In the genomic region with DNA sequence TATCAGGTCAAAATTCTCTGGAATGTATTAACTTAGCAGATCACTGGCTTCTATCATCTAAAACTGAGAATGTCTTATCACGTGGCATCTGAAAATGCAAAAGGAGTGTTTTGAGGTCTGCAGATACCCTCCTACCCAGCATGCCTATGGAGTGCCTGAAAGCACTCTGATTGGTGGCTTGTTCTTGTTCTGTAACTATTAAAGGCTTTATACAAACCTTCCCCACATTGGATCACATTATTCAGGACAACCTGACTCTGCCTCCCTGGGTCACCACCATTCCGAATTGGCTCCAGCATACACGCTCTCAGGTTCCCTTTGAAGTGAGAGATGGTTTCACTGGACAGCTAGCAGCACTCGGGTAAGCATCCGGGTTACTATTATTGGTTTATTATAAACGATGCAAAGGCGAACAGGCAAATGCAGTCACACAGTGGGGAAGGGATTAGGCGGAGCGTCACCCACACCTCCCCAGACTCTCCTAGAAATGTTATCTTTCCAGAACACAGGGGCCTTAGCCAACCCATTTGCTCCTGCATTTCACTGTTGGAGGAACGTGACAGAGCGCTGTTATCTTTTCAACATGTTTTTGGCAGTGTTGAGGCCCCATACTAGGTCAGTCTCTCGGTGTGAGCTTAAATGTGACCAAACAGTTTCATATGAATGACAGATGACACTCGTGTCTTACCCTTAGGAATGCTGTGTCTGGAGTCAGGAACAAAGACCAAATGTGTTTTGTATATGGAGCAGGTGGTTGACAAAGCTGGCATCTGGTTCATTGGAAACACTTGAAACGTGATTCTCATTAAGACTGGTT, we compare ENCODE assay signal across 17 mouse cellular contexts. TPM values are rescaled to one million over a fixed set of nuclear protein-coding genes. Genes with fewer than 3 reads are reported as not detected.
DNase-seq lines count a peak whose midpoint lies in the region; ATAC-seq and TF ChIP-seq lines count a peak whose summit lies in the region.
"Had no signal": no experiment of that assay in that cellular context is flagged by ENCODE, and none has a peak within 500 bp of the region (broad histone marks: within the 10 kb centered on the region; RNA-seq: fewer than 3 reads in every experiment).

No protein-coding gene starts in this region.

- H3K4me3 ChIP-seq in heart, embryonic 14.5 days (ENCODE audit: control insufficient read depth in 1 of 2, insufficient read depth in 1 of 2, low read depth in 1 of 2, low read length in 2 of 2) = no peak overlapping the region
- peak overlapping the region; percentile 44 for H3K4me3 ChIP-seq in bone marrow, adult 2 months (replicated peaks; ENCODE audit: control insufficient read depth, low read depth, low read length)
- H3K4me3 ChIP-seq in liver, embryonic 16.5 days (ENCODE audit: low read depth, low read length) = peak overlapping the region; percentile 55
- H3K4me3 ChIP-seq in gastrocnemius, adult 2 months = no peak overlapping the region
- H3K4me3 ChIP-seq: embryonic facial prominence, embryonic 15.5 days; neural tube, embryonic 12.5 days had no signal

- TF ChIP-seq CTCF in bone marrow, adult 2 months (IDR thresholded peaks at IDR 0.05; ENCODE audit: control insufficient read depth, insufficient read depth, low read length) = no peak
- TF ChIP-seq CTCF in gastrocnemius, adult 2 months (IDR thresholded peaks at IDR 0.05) = no peak

- H3K4me1 ChIP-seq in heart, embryonic 14.5 days (ENCODE audit: control insufficient read depth in 2 of 2, insufficient read depth in 2 of 2, low read length in 2 of 2) = peaks cover 5% of the 10 kb centered on the region in 2 experiments; a peak in 3 of 4 replicates
- peaks cover 8% of the 10 kb centered on the region for H3K4me1 ChIP-seq in bone marrow, adult 2 months (ENCODE audit: control insufficient read depth, insufficient read depth, low read length)
- H3K4me1 ChIP-seq in liver, embryonic 16.5 days (ENCODE audit: control insufficient read depth, low read depth, low read length) = peaks cover 62% of the 10 kb centered on the region
- H3K4me1 ChIP-seq: embryonic facial prominence, embryonic 15.5 days; neural tube, embryonic 12.5 days had no signal

- no peak overlapping the region for H3K9ac ChIP-seq in heart, embryonic 14.5 days (ENCODE audit: low read length)
- H3K9ac ChIP-seq in liver, embryonic 16.5 days (ENCODE audit: low read depth, low read length) = peak overlapping the region; percentile 65
- H3K9ac ChIP-seq: embryonic facial prominence, embryonic 15.5 days; neural tube, embryonic 12.5 days had no signal

- no peak for TF ChIP-seq POLR2A in bone marrow, adult 2 months (IDR thresholded peaks at IDR 0.05; ENCODE audit: borderline replicate concordance, control insufficient read depth, low read depth, low read length)

- H3K9me3 ChIP-seq in heart, embryonic 14.5 days (ENCODE audit: control insufficient read depth, low read length) = no peaks in the 10 kb centered on the region
- H3K9me3 ChIP-seq in liver, embryonic 16.5 days (replicated peaks; ENCODE audit: control insufficient read depth, low read length) = no peaks in the 10 kb centered on the region
- H3K9me3 ChIP-seq: embryonic facial prominence, embryonic 15.5 days; neural tube, embryonic 12.5 days had no signal

- 0 out of 2 replicates have a peak, but pooled peaks have one; percentile 21 for ATAC-seq in heart, embryonic 14.5 days (ENCODE audit: insufficient number of reproducible peaks, insufficient read depth, low FRiP score, low read depth)
- peak; percentile 87 for ATAC-seq in erythroblast, adult 5-6 weeks (replicated peaks; ENCODE audit: low FRiP score, poor library complexity, severe bottlenecking)
- ATAC-seq in liver, embryonic 16.5 days (ENCODE audit: low read depth) = peak; percentile 98

- 32% methylated on average over 14 of the region's 14 CpGs for WGBS in heart, embryonic 14.5 days
- 64% methylated on average over 14 of the region's 14 CpGs for WGBS in bone marrow, adult 2 months
- whole genome bisulfite sequencing in liver, embryonic 16.5 days (ENCODE audit: insufficient replicate concordance) = 21% methylated on average over 14 of the region's 14 CpGs

- H3K36me3 ChIP-seq in heart, embryonic 14.5 days (ENCODE audit: control insufficient read depth, insufficient read depth, low read length) = no peaks in the 10 kb centered on the region
- H3K36me3 ChIP-seq in liver, embryonic 16.5 days (ENCODE audit: control insufficient read depth, insufficient read depth) = no peaks in the 10 kb centered on the region
- H3K36me3 ChIP-seq: embryonic facial prominence, embryonic 15.5 days; neural tube, embryonic 12.5 days had no signal

- intact Hi-C loops in heart, postnatal 14 days (cut with DNase I) = no loop called here
- intact Hi-C loops in gastrocnemius, adult 2 months (cut with DNase I) = no loop called here

- no peak overlapping the region for H3K4me2 ChIP-seq in heart, embryonic 14.5 days (ENCODE audit: low read length)
- peak overlapping the region; percentile 70 for H3K4me2 ChIP-seq in liver, embryonic 16.5 days (ENCODE audit: low read depth, low read length)
- H3K4me2 ChIP-seq: embryonic facial prominence, embryonic 15.5 days; neural tube, embryonic 12.5 days had no signal

- no peak overlapping the region for H3K27ac ChIP-seq in heart, embryonic 14.5 days (replicated peaks in 1 of 2; ENCODE audit: control insufficient read depth in 1 of 2, insufficient read depth in 1 of 2, low read depth in 2 of 2, low read length in 2 of 2)
- H3K27ac ChIP-seq in bone marrow, adult 2 months (ENCODE audit: control insufficient read depth, insufficient read depth, low read depth, low read length, poor library complexity) = peak overlapping the region; percentile 81
- H3K27ac ChIP-seq in liver, embryonic 16.5 days (ENCODE audit: low read length) = peak overlapping the region; percentile 100
- no peak overlapping the region for H3K27ac ChIP-seq in gastrocnemius, adult 2 months
- H3K27ac ChIP-seq: embryonic facial prominence, embryonic 15.5 days; macrophage; neural tube, embryonic 12.5 days had no signal

- no peaks in the 10 kb centered on the region for H3K27me3 ChIP-seq in heart, embryonic 14.5 days (ENCODE audit: control insufficient read depth, insufficient read depth, low read length)
- no peaks in the 10 kb centered on the region for H3K27me3 ChIP-seq in liver, embryonic 16.5 days (ENCODE audit: control insufficient read depth, insufficient read depth, low read depth, low read length)
- H3K27me3 ChIP-seq: CH12.LX; embryonic facial prominence, embryonic 15.5 days; neural tube, embryonic 12.5 days had no signal

- no peak for DNase-seq in heart, postnatal 14 days
- no peak for DNase-seq in left cerebral cortex, adult 8-10 months (ENCODE audit: low spot score in 2 of 2)
- no peak for DNase-seq in thymus, postnatal 0 days (ENCODE audit: low spot score)
- no peak for DNase-seq in gastrocnemius, adult 2 months
- DNase-seq: gastrocnemius, postnatal 25 days; kidney, adult 8-10 months; layer of hippocampus, postnatal 36 days; right cerebral cortex, postnatal 14 days; thymus, postnatal 14 days had no signal

RNA-seq across cellular contexts. Expression of gene Nxpe2, which starts 8.8 kb away (rescaled TPM):
- 1.5 and 2.0 TPM in 2 replicates for polyA plus RNA-seq in heart, embryonic 14.5 days (2014; fragmentation: Nextera tagmentation; extraction: Ambion mirVana)
- total RNA-seq in heart, postnatal 14 days (2021) = 1 to 10 TPM; 2.3 to 2.5 TPM
- 81.3 and 120 TPM in 2 replicates for polyA plus RNA-seq in bone marrow, adult 2 months (2011; ENCODE audit: insufficient read depth, insufficient read length, low replicate concordance, missing spikeins)
- 700 and 785 TPM in 2 replicates for total RNA-seq in erythroblast, adult 5-6 weeks (2015; ENCODE audit: low replicate concordance)
- 760 and 890 TPM in 2 replicates for total RNA-seq in erythroblast, adult 5-6 weeks (2017; ENCODE audit: low replicate concordance)
- polyA plus RNA-seq in liver, embryonic 16.5 days (2015; fragmentation: Nextera tagmentation; extraction: Ambion mirVana) = 120 and 126 TPM in 2 replicates
- under 1 TPM; 0.41 to 0.93 (median 0.71) TPM for total RNA-seq in left cerebral cortex, adult 8-10 months (2022)
- 0.69 and 1.1 TPM in 2 replicates for polyA plus RNA-seq in thymus, postnatal 0 days (2015; fragmentation: Nextera tagmentation; extraction: Ambion mirVana)
- under 1 TPM; 0.43 to 0.59 TPM for total RNA-seq in gastrocnemius, adult 2 months (2021)
- polyA plus RNA-seq: macrophage had no signal

Comparison
In these comparisons a context has a peak if more than half of its experiments do, and no peak if none do; other contexts are left out.
1. ATAC-seq: peak in every context shown above with its lines; median percentile 98 in liver, embryonic 16.5 days; 87 in erythroblast, adult 5-6 weeks; 21 in heart, embryonic 14.5 days.
2. H3K27ac ChIP-seq: peak in bone marrow, adult 2 months (single experiment) and liver, embryonic 16.5 days (single experiment); none in heart, embryonic 14.5 days (0 of 2) and gastrocnemius, adult 2 months (single experiment).
3. H3K4me3 ChIP-seq: peak in bone marrow, adult 2 months (single experiment) and liver, embryonic 16.5 days (single experiment); none in heart, embryonic 14.5 days (0 of 2) and gastrocnemius, adult 2 months (single experiment).
4. RNA of gene Nxpe2, which starts 8.8 kb away (total RNA-seq): 700 to 890 TPM in erythroblast, adult 5-6 weeks; 2.3 to 2.5 TPM in heart, postnatal 14 days, 0.41 to 0.93 TPM in left cerebral cortex, adult 8-10 months and 0.43 to 0.59 TPM in gastrocnemius, adult 2 months; every median in the first group is over 100 times any median in the second.